Mouse (Mus musculus) gastrocnemius, postnatal 25 days (tissue): ENCODE measurements around the gene Rhoq. TPM values are rescaled to one million over a fixed set of nuclear protein-coding genes. Genes with fewer than 3 reads are reported as not detected.
A peak's percentile ranks its signal among the peaks of the same experiment; 100 is the strongest.

Source experiments
- DNase-seq: peaks from one replicate; pipeline ENCODE4 v3.0.0; 2022
- total RNA-seq, 2 experiments: library from RNA; stranded (reverse); gene quantifications; 1 replicate in 1 of 2; 2 replicates in 1 of 2; pipeline ENCODE4 v1.2.3; 2021

Rhoq gene
- total RNA-seq, 2 experiments from 2014 or later = 197 to 201 TPM

GRCm38 (mm10) chr17:86991306-86991705, 28.4 kb downstream of the Rhoq start:
- no peak for DNase-seq

- DNase-seq = no peak
These were observed 34.4 kb downstream of the Rhoq start for GRCm38 (mm10) chr17:86997323-86997722.

GRCm38 (mm10) chr17:87008950-87009349, 46.1 kb downstream of the Rhoq start:
- DNase-seq = no peak

GRCm38 (mm10) chr17:87011301-87012019, 48.6 kb downstream of the Rhoq start:
- no peak for DNase-seq

- DNase-seq = no peak
These were observed 56.8 kb downstream of the Rhoq start for GRCm38 (mm10) chr17:87019692-87020091.

GRCm38 (mm10) chr17:87024491-87025242, 61.8 kb downstream of the Rhoq start:
- no peak for DNase-seq

GRCm38 (mm10) chr17:87025269-87025949, 62.5 kb downstream of the Rhoq start, which contains the start of the genes Pigf and Cript:
Pigf (minus strand) TSS chr17:87025406.
Cript (plus strand) TSS chr17:87025550.
- peak; percentile 96 for DNase-seq

- no peak for DNase-seq
These were observed 73.5 kb downstream of the Rhoq start for GRCm38 (mm10) chr17:87036141-87037073.

GRCm38 (mm10) chr17:87038496-87038895, 75.6 kb downstream of the Rhoq start:
- no peak for DNase-seq

GRCm38 (mm10) chr17:87041739-87042138, 78.9 kb downstream of the Rhoq start:
- DNase-seq = no peak

GRCm38 (mm10) chr17:87044364-87044763, 81.5 kb downstream of the Rhoq start:
- DNase-seq = peak; percentile 74

GRCm38 (mm10) chr17:87044796-87045195, 81.9 kb downstream of the Rhoq start:
- DNase-seq = no peak

Other genes with a start within 250 kb of the Rhoq start
- gene Epas1, start 209.4 kb upstream of the Rhoq start, total RNA-seq = 100 to 1,000 TPM in 1 of 2 experiments, 10 to 100 TPM in 1; 91.3 to 110 TPM
- not detected for gene Tmem247, start 45.7 kb upstream of the Rhoq start, total RNA-seq
- not detected for gene Atp6v1e2, start 15.2 kb upstream of the Rhoq start, total RNA-seq
- 1 to 10 TPM; 1.6 to 1.8 TPM for gene Pigf, start 62.3 kb downstream of the Rhoq start, total RNA-seq
- 10 to 100 TPM; 38.5 to 41.4 TPM for gene Cript, start 62.5 kb downstream of the Rhoq start, total RNA-seq
- gene Socs5, start 144.6 kb downstream of the Rhoq start, total RNA-seq = 10 to 100 TPM in 1 of 2 experiments, 1 to 10 TPM in 1; 9.1 to 11.5 TPM